Mouse (Mus musculus): ENCODE results near the gene Zfp771. TPM values are rescaled to one million over a fixed set of nuclear protein-coding genes. Genes with fewer than 3 reads are reported as not detected.
"Not testable (repeated sequence)": the region's sequence is repeated elsewhere in the genome, so short reads cannot be mapped to it uniquely, and the experiment has no call there.

Zfp771 gene
- polyA plus RNA-seq, 1 experiment = 25.7 TPM

GRCm38 (mm10) chr7:127244658-127245510 lies 810 bp downstream of the Zfp771 start:
- 7% methylated on average over 33 of the region's 33 CpGs for WGBS
- DNase-seq (ENCODE audit: low read depth, low spot score) = no peak

- not testable (repeated sequence) for DNase-seq (ENCODE audit: low read depth, low spot score)
- 90% methylated on average over 8 of the region's 8 CpGs for WGBS
These were observed 6.4 kb downstream of the Zfp771 start for GRCm38 (mm10) chr7:127250511-127250910.

GRCm38 (mm10) chr7:127252414-127252813 lies 8.3 kb downstream of the Zfp771 start:
- no peak for DNase-seq (ENCODE audit: low read depth, low spot score)
- 72% methylated on average over 2 of the region's 2 CpGs for WGBS

- 60% methylated on average over 6 of the region's 6 CpGs for WGBS
- no peak for DNase-seq (ENCODE audit: low read depth, low spot score)
These were observed 9.3 kb downstream of the Zfp771 start for GRCm38 (mm10) chr7:127253341-127253740.

- whole genome bisulfite sequencing = under 1% methylated on average over 133 of the region's 136 CpGs
- no peak for DNase-seq (ENCODE audit: low read depth, low spot score)
These were observed 10.0 kb downstream of the Zfp771 start for GRCm38 (mm10) chr7:127253821-127254769.

GRCm38 (mm10) chr7:127255008-127255407 lies 10.9 kb downstream of the Zfp771 start:
- DNase-seq (ENCODE audit: low read depth, low spot score) = no peak
- 26% methylated on average over 4 of the region's 4 CpGs for WGBS

GRCm38 (mm10) chr7:127255965-127256364 lies 11.9 kb downstream of the Zfp771 start:
- no peak for DNase-seq (ENCODE audit: low read depth, low spot score)
- WGBS = 88% methylated on average over 2 of the region's 2 CpGs

GRCm38 (mm10) chr7:127256518-127256917 lies 12.4 kb downstream of the Zfp771 start:
- 92% methylated on average over 5 of the region's 5 CpGs for WGBS
- no peak for DNase-seq (ENCODE audit: low read depth, low spot score)

GRCm38 (mm10) chr7:127259186-127259905 lies 15.3 kb downstream of the Zfp771 start:
- 56% methylated on average over 8 of the region's 8 CpGs for WGBS
- DNase-seq (ENCODE audit: low read depth, low spot score) = no peak

- WGBS = under 1% methylated on average over 50 of the region's 50 CpGs
- peak; percentile 98 for DNase-seq (ENCODE audit: low read depth, low spot score)
These were observed 16.4 kb downstream of the Zfp771 start, which contains the start of gene Dctpp1 for GRCm38 (mm10) chr7:127260309-127261111. TSS of gene Dctpp1 (minus strand) at chr7:127260709.

- no peak for DNase-seq (ENCODE audit: low read depth, low spot score)
- WGBS = 83% methylated on average over 10 of the region's 10 CpGs
These were observed 18.3 kb downstream of the Zfp771 start for GRCm38 (mm10) chr7:127262218-127262961.

- 96% methylated on average over 3 of the region's 3 CpGs for WGBS
- no peak for DNase-seq (ENCODE audit: low read depth, low spot score)
These were observed 19.5 kb downstream of the Zfp771 start for GRCm38 (mm10) chr7:127263526-127263925.

GRCm38 (mm10) chr7:127270256-127270655 lies 26.2 kb downstream of the Zfp771 start:
- WGBS = 62% methylated on average over 2 of the region's 2 CpGs
- DNase-seq (ENCODE audit: low read depth, low spot score) = no peak

GRCm38 (mm10) chr7:127270666-127271065 lies 26.6 kb downstream of the Zfp771 start:
- no peak for DNase-seq (ENCODE audit: low read depth, low spot score)
- WGBS = 35% methylated on average over 5 of the region's 5 CpGs

- no peak for DNase-seq (ENCODE audit: low read depth, low spot score)
- 55% methylated on average over 4 of the region's 4 CpGs for WGBS
These were observed 27.0 kb downstream of the Zfp771 start for GRCm38 (mm10) chr7:127271093-127271492.

GRCm38 (mm10) chr7:127272566-127272965 lies 28.5 kb downstream of the Zfp771 start:
- no peak for DNase-seq (ENCODE audit: low read depth, low spot score)
- 91% methylated on average over 15 of the region's 15 CpGs for WGBS

- DNase-seq (ENCODE audit: low read depth, low spot score) = no peak
- WGBS = 6% methylated on average over 50 of the region's 50 CpGs
These were observed 29.2 kb downstream of the Zfp771 start for GRCm38 (mm10) chr7:127273118-127273923.
